ENCODE assay signal across 17 mouse cellular contexts in genomic region chr2:117338501-117338900, GRCm38 (mm10). TPM values are rescaled to one million over a fixed set of nuclear protein-coding genes. Genes with fewer than 3 reads are reported as not detected.
DNase-seq lines count a peak whose midpoint lies in the region; ATAC-seq and TF ChIP-seq lines count a peak whose summit lies in the region.
"Had no signal": no experiment of that assay in that cellular context is flagged by ENCODE, and none has a peak within 500 bp of the region (broad histone marks: within the 10 kb centered on the region; RNA-seq: fewer than 3 reads in every experiment).

No protein-coding gene starts in this region.

- no peaks in the 10 kb centered on the region for H3K27me3 ChIP-seq in hindbrain, postnatal 0 days (ENCODE audit: insufficient read depth, low read length)
- peaks cover 20% of the 10 kb centered on the region for H3K27me3 ChIP-seq in hindbrain, embryonic 14.5 days (ENCODE audit: control insufficient read depth, insufficient read depth, low read length)
- 0 out of 2 replicates have a peak, but pooled peaks cover 4% of the 10 kb centered on the region for H3K27me3 ChIP-seq in midbrain, postnatal 0 days (ENCODE audit: insufficient read depth, low read length)
- H3K27me3 ChIP-seq in midbrain, embryonic 11.5 days (ENCODE audit: control insufficient read depth, insufficient read depth, low read length) = peaks cover 9% of the 10 kb centered on the region

- TF ChIP-seq CTCF in hindbrain, postnatal 0 days (IDR thresholded peaks at IDR 0.05; ENCODE audit: low read depth) = peak; percentile 47
- peak; percentile 60 for TF ChIP-seq CTCF in midbrain, postnatal 0 days (IDR thresholded peaks at IDR 0.05)
- no peak for TF ChIP-seq CTCF in olfactory bulb, adult 2 months (IDR thresholded peaks at IDR 0.05; ENCODE audit: insufficient read depth, low read depth, low read length)

- H3K9me3 ChIP-seq in hindbrain, postnatal 0 days (ENCODE audit: low read length) = no peaks in the 10 kb centered on the region
- no peaks in the 10 kb centered on the region for H3K9me3 ChIP-seq in hindbrain, embryonic 14.5 days (ENCODE audit: control insufficient read depth, low read length)
- no peaks in the 10 kb centered on the region for H3K9me3 ChIP-seq in midbrain, postnatal 0 days (ENCODE audit: low read length)
- no peaks in the 10 kb centered on the region for H3K9me3 ChIP-seq in midbrain, embryonic 11.5 days (ENCODE audit: control insufficient read depth, low read length)
- H3K9me3 ChIP-seq: embryonic facial prominence, embryonic 13.5 days; hindbrain, embryonic 15.5 days; liver, embryonic 15.5 days; midbrain, embryonic 10.5 days; neural tube, embryonic 15.5 days had no signal

- no peak overlapping the region for H3K27ac ChIP-seq in hindbrain, postnatal 0 days
- H3K27ac ChIP-seq in hindbrain, embryonic 14.5 days = no peak overlapping the region
- no peak overlapping the region for H3K27ac ChIP-seq in midbrain, postnatal 0 days (ENCODE audit: low read depth, low read length)
- H3K27ac ChIP-seq in midbrain, embryonic 11.5 days (ENCODE audit: low read depth, low read length) = no peak overlapping the region
- no peak overlapping the region for H3K27ac ChIP-seq in olfactory bulb, adult 2 months (ENCODE audit: insufficient read depth, low read depth, low read length)
- H3K27ac ChIP-seq: embryonic facial prominence, embryonic 13.5 days; hindbrain, embryonic 15.5 days; liver, embryonic 15.5 days; midbrain, embryonic 10.5 days; neural tube, embryonic 15.5 days had no signal

- H3K4me2 ChIP-seq in hindbrain, postnatal 0 days (ENCODE audit: low read depth, low read length) = no peak overlapping the region
- no peak overlapping the region for H3K4me2 ChIP-seq in hindbrain, embryonic 14.5 days (replicated peaks)
- no peak overlapping the region for H3K4me2 ChIP-seq in midbrain, postnatal 0 days (ENCODE audit: low read depth, low read length, poor library complexity, severe bottlenecking)
- no peak overlapping the region for H3K4me2 ChIP-seq in midbrain, embryonic 11.5 days
- H3K4me2 ChIP-seq: embryonic facial prominence, embryonic 13.5 days; hindbrain, embryonic 15.5 days; liver, embryonic 15.5 days; neural tube, embryonic 15.5 days had no signal

- 60% methylated on average over 3 of the region's 3 CpGs for WGBS in hindbrain, postnatal 0 days
- 69% methylated on average over 3 of the region's 3 CpGs for WGBS in hindbrain, embryonic 14.5 days
- 58% methylated on average over 3 of the region's 3 CpGs for WGBS in midbrain, postnatal 0 days
- WGBS in midbrain, embryonic 11.5 days = 62% methylated on average over 3 of the region's 3 CpGs
- 47% methylated on average over 3 of the region's 3 CpGs for WGBS in olfactory bulb, adult 2 months

- no peaks in the 10 kb centered on the region for H3K36me3 ChIP-seq in hindbrain, postnatal 0 days (ENCODE audit: insufficient read depth, low read length)
- no peaks in the 10 kb centered on the region for H3K36me3 ChIP-seq in hindbrain, embryonic 14.5 days (replicated peaks; ENCODE audit: control insufficient read depth, insufficient read depth)
- no peaks in the 10 kb centered on the region for H3K36me3 ChIP-seq in midbrain, postnatal 0 days (ENCODE audit: insufficient read depth, low read length)
- H3K36me3 ChIP-seq in midbrain, embryonic 11.5 days (ENCODE audit: control insufficient read depth, insufficient read depth, low read length) = no peaks in the 10 kb centered on the region
- H3K36me3 ChIP-seq: embryonic facial prominence, embryonic 13.5 days; hindbrain, embryonic 15.5 days; liver, embryonic 15.5 days; midbrain, embryonic 10.5 days; neural tube, embryonic 15.5 days had no signal

- H3K4me3 ChIP-seq in hindbrain, postnatal 0 days (ENCODE audit: low read length) = no peak overlapping the region
- no peak overlapping the region for H3K4me3 ChIP-seq in hindbrain, embryonic 14.5 days (replicated peaks; ENCODE audit: low read length)
- H3K4me3 ChIP-seq in midbrain, postnatal 0 days (ENCODE audit: low read depth, low read length) = no peak overlapping the region
- no peak overlapping the region for H3K4me3 ChIP-seq in midbrain, embryonic 11.5 days (ENCODE audit: low read depth, low read length)
- H3K4me3 ChIP-seq in olfactory bulb, adult 2 months (ENCODE audit: insufficient read depth, low read depth, low read length) = peak overlapping the region; percentile 28
- H3K4me3 ChIP-seq: embryonic facial prominence, embryonic 13.5 days; hindbrain, embryonic 15.5 days; liver, embryonic 15.5 days; midbrain, embryonic 10.5 days; neural tube, embryonic 15.5 days had no signal

- no peak for ATAC-seq in hindbrain, postnatal 0 days
- ATAC-seq in hindbrain, embryonic 14.5 days (ENCODE audit: low FRiP score) = no peak
- ATAC-seq in midbrain, postnatal 0 days (ENCODE audit: low FRiP score) = no peak
- no peak for ATAC-seq in midbrain, embryonic 11.5 days (ENCODE audit: low FRiP score)

- H3K9ac ChIP-seq in hindbrain, postnatal 0 days (replicated peaks; ENCODE audit: low read length) = no peak overlapping the region
- no peak overlapping the region for H3K9ac ChIP-seq in hindbrain, embryonic 14.5 days
- H3K9ac ChIP-seq in midbrain, postnatal 0 days (replicated peaks; ENCODE audit: low read length, poor library complexity, severe bottlenecking) = no peak overlapping the region
- no peak overlapping the region for H3K9ac ChIP-seq in midbrain, embryonic 11.5 days (ENCODE audit: low read length)
- H3K9ac ChIP-seq: embryonic facial prominence, embryonic 13.5 days; hindbrain, embryonic 15.5 days; liver, embryonic 15.5 days; neural tube, embryonic 15.5 days had no signal

- DNase-seq in hindbrain, postnatal 0 days (ENCODE audit: low spot score) = peak; percentile 24
- DNase-seq in hindbrain, embryonic 14.5 days (ENCODE audit: low spot score) = no peak
- peak; percentile 5 for DNase-seq in midbrain, postnatal 0 days (ENCODE audit: low spot score)
- no peak for DNase-seq in midbrain, embryonic 11.5 days (ENCODE audit: low spot score, missing footprints)
- peak; percentile 73 for DNase-seq in R1 (ENCODE audit: low read depth, low spot score)
- no peak for DNase-seq in adrenal gland, postnatal 36 days
- DNase-seq: cerebellum, postnatal 36 days; heart, postnatal 14 days; kidney, adult 9 months; lung, postnatal 14 days; retina, postnatal 1 day had no signal

- TF ChIP-seq POLR2A in olfactory bulb, adult 2 months (IDR thresholded peaks at IDR 0.05; ENCODE audit: insufficient read depth, low read depth, low read length) = no peak

- peaks cover 10% of the 10 kb centered on the region; the same call in 1 of the 2 replicates for H3K4me1 ChIP-seq in hindbrain, postnatal 0 days (ENCODE audit: insufficient read depth, low read length)
- H3K4me1 ChIP-seq in hindbrain, embryonic 14.5 days (replicated peaks; ENCODE audit: control insufficient read depth, insufficient read depth, low read length) = peaks cover 5% of the 10 kb centered on the region; the same call in 1 of the 2 replicates
- H3K4me1 ChIP-seq in midbrain, postnatal 0 days (ENCODE audit: insufficient read depth, low read length) = no peaks in the 10 kb centered on the region; the same call in 1 of the 2 replicates
- 0 out of 2 replicates have a peak, but pooled peaks cover 3% of the 10 kb centered on the region for H3K4me1 ChIP-seq in midbrain, embryonic 11.5 days (ENCODE audit: control insufficient read depth, insufficient read depth, low read length)
- H3K4me1 ChIP-seq in olfactory bulb, adult 2 months (ENCODE audit: control insufficient read depth, insufficient read depth, low read length) = peaks cover 28% of the 10 kb centered on the region

RNA-seq across cellular contexts. Expression of gene Rasgrp1, which starts 4.3 kb away (rescaled TPM):
- total RNA-seq in hindbrain, postnatal 0 days (2014; rRNA removed) = 2.4 and 5.0 TPM in 2 replicates
- polyA plus RNA-seq in hindbrain, postnatal 0 days (2015; fragmentation: Nextera tagmentation; extraction: Ambion mirVana) = 2.8 and 3.3 TPM in 2 replicates
- 2.3 and 2.6 TPM in 2 replicates for polyA plus RNA-seq in hindbrain, embryonic 14.5 days (2014; fragmentation: Nextera tagmentation; extraction: Ambion mirVana)
- total RNA-seq in midbrain, postnatal 0 days (2014; rRNA removed) = 5.4 and 6.6 TPM in 2 replicates
- polyA plus RNA-seq in midbrain, postnatal 0 days (2015; fragmentation: Nextera tagmentation; extraction: Ambion mirVana) = 3.1 and 3.5 TPM in 2 replicates
- 1.0 and 1.2 TPM in 2 replicates for polyA plus RNA-seq in midbrain, embryonic 11.5 days (2014; fragmentation: Nextera tagmentation; extraction: Ambion mirVana)
- polyA plus RNA-seq in olfactory bulb, adult 2 months (2012; ENCODE audit: insufficient read depth, insufficient read length, low replicate concordance, missing spikeins) = 241 and 242 TPM in 2 replicates
- total RNA-seq in adrenal gland, postnatal 36 days (2021) = under 1 TPM; 0.46 TPM

Comparison
In these comparisons a context has a peak if more than half of its experiments do, and no peak if none do; other contexts are left out.
1. DNase-seq: peak in hindbrain, postnatal 0 days (single experiment), midbrain, postnatal 0 days (single experiment) and R1 (single experiment); none in hindbrain, embryonic 14.5 days (single experiment), midbrain, embryonic 11.5 days (single experiment) and adrenal gland, postnatal 36 days (0 of 2).
2. RNA of gene Rasgrp1, which starts 4.3 kb away (polyA plus RNA-seq): 241 to 242 TPM in olfactory bulb, adult 2 months; 3.1 to 3.5 TPM in midbrain, postnatal 0 days, 2.8 to 3.3 TPM in hindbrain, postnatal 0 days, 2.3 to 2.6 TPM in hindbrain, embryonic 14.5 days and 1.0 to 1.2 TPM in midbrain, embryonic 11.5 days; every median in the first group is over 10 times any median in the second.